Mouse (Mus musculus): ENCODE data around the gene Bcdin3d. TPM values are rescaled to one million over a fixed set of nuclear protein-coding genes. Genes with fewer than 3 reads are reported as not detected.

Gene Bcdin3d
- polyA plus RNA-seq, 1 experiment: 6.8 TPM

Other genes with a start within 250 kb of the Bcdin3d start
- 166 and 196 TPM in 2 replicates for gene Kcnh3, start 249.9 kb downstream of the Bcdin3d start, polyA plus RNA-seq (2012; rRNA removed)
- gene Mcrs1, start 222.8 kb downstream of the Bcdin3d start, polyA plus RNA-seq (2012; rRNA removed): 121 and 122 TPM in 2 replicates
- 163 and 182 TPM in 2 replicates for gene Prpf40b, start 179.6 kb downstream of the Bcdin3d start, polyA plus RNA-seq (2012; rRNA removed)
- 1.5 and 1.7 TPM in 2 replicates for gene Fam186b, start 178.8 kb downstream of the Bcdin3d start, polyA plus RNA-seq (2012; rRNA removed)
- 18.5 and 19.9 TPM in 2 replicates for gene Fmnl3, start 104.2 kb downstream of the Bcdin3d start, polyA plus RNA-seq (2012; rRNA removed)
- 365 and 368 TPM in 2 replicates for gene Tmbim6, start 81.8 kb downstream of the Bcdin3d start, polyA plus RNA-seq (2012; rRNA removed)
- 14.4 and 14.6 TPM in 2 replicates for gene Nckap5l, start 17.0 kb downstream of the Bcdin3d start, polyA plus RNA-seq (2012; rRNA removed)
- gene Faim2, start 53.4 kb upstream of the Bcdin3d start, polyA plus RNA-seq (2012; rRNA removed): 161 and 168 TPM in 2 replicates
- gene Aqp2, start 104.3 kb upstream of the Bcdin3d start, polyA plus RNA-seq (2012; rRNA removed): 0.08 and 0.20 TPM in 2 replicates
- gene Aqp5, start 116.1 kb upstream of the Bcdin3d start, polyA plus RNA-seq (2012; rRNA removed): 1.2 and 1.5 TPM in 2 replicates
- 0.56 and 0.84 TPM in 2 replicates for gene Aqp6, start 126.7 kb upstream of the Bcdin3d start, polyA plus RNA-seq (2012; rRNA removed)
- 11.8 and 13.8 TPM in 2 replicates for gene Racgap1, start 176.9 kb upstream of the Bcdin3d start, polyA plus RNA-seq (2012; rRNA removed)
- 78.1 and 80.7 TPM in 2 replicates for gene Asic1, start 195.6 kb upstream of the Bcdin3d start, polyA plus RNA-seq (2012; rRNA removed)
- gene Smarcd1, start 227.4 kb upstream of the Bcdin3d start, polyA plus RNA-seq (2012; rRNA removed): 189 and 197 TPM in 2 replicates
- 1.00 TPM in 1 of 2 replicates, not detected in the other for gene Gm17349, start 230.8 kb upstream of the Bcdin3d start, polyA plus RNA-seq (2012; rRNA removed)
- gene Gpd1, start 242.8 kb upstream of the Bcdin3d start, polyA plus RNA-seq (2012; rRNA removed): 52.2 and 56.5 TPM in 2 replicates

Data from frontal cortex, adult 2 months (tissue).